14 mouse cellular contexts compared by ENCODE assay signal in genomic region chr15:101941948-101942347, GRCm38 (mm10). TPM values are rescaled to one million over a fixed set of nuclear protein-coding genes. Genes with fewer than 3 reads are reported as not detected.
A peak's percentile ranks its signal among the peaks of the same experiment; 100 is the strongest.
DNase-seq lines count a peak whose midpoint lies in the region; ATAC-seq lines count a peak whose summit lies in the region.
"Had no signal": no experiment of that assay in that cellular context is flagged by ENCODE, and none has a peak within 500 bp of the region (broad histone marks: within the 10 kb centered on the region; RNA-seq: fewer than 3 reads in every experiment).

No protein-coding gene starts in this region.

- 0 out of 2 replicates have a peak overlapping the region, but pooled peaks have one; percentile 32 for H3K27ac ChIP-seq in heart, embryonic 10.5 days
- H3K27ac ChIP-seq in heart, embryonic 12.5 days (ENCODE audit: poor library complexity, severe bottlenecking): peak overlapping the region; percentile 49; the same call in 1 of the 2 replicates
- H3K27ac ChIP-seq: forebrain, embryonic 10.5 days; layer of hippocampus, adult 2 months; neural tube, embryonic 15.5 days had no signal

- H3K4me3 ChIP-seq in heart, embryonic 10.5 days: no peak overlapping the region
- H3K4me3 ChIP-seq in heart, embryonic 12.5 days: no peak overlapping the region
- H3K4me3 ChIP-seq: forebrain, embryonic 10.5 days; layer of hippocampus, adult 2 months; neural tube, embryonic 15.5 days had no signal

- 35% methylated on average over 8 of the region's 8 CpGs for WGBS in heart, embryonic 10.5 days
- 24% methylated on average over 8 of the region's 8 CpGs for WGBS in heart, embryonic 12.5 days

- peaks cover 42% of the 10 kb centered on the region for H3K4me1 ChIP-seq in heart, embryonic 10.5 days
- H3K4me1 ChIP-seq in heart, embryonic 12.5 days (replicated peaks): peaks cover 47% of the 10 kb centered on the region
- H3K4me1 ChIP-seq: neural tube, embryonic 15.5 days had no signal

- peak; percentile 79 for DNase-seq in heart, embryonic 10.5 days (ENCODE audit: low spot score)
- DNase-seq in heart, adult 11 months: no peak
- peak; percentile 7 for DNase-seq in right cerebral cortex, adult 18-20 months
- no peak for DNase-seq in right cerebral cortex, postnatal 14 days
- peak; percentile 24 for DNase-seq in urinary bladder, postnatal 25 days (ENCODE audit: low spot score)
- no peak for DNase-seq in thymus, postnatal 36 days
- no peak for DNase-seq in retina, embryonic 14.5 days (ENCODE audit: low spot score)
- DNase-seq: cerebellum, postnatal 36 days; gastrocnemius, postnatal 36 days had no signal

- peak; percentile 73 for ATAC-seq in heart, embryonic 12.5 days (ENCODE audit: insufficient number of reproducible peaks, low FRiP score)

- no peak overlapping the region for H3K9ac ChIP-seq in heart, embryonic 12.5 days
- H3K9ac ChIP-seq: neural tube, embryonic 15.5 days had no signal

- H3K4me2 ChIP-seq in heart, embryonic 12.5 days: 0 out of 2 replicates have a peak overlapping the region, but pooled peaks have one; percentile 6
- H3K4me2 ChIP-seq: neural tube, embryonic 15.5 days had no signal

- no peaks in the 10 kb centered on the region for H3K9me3 ChIP-seq in heart, embryonic 10.5 days
- no peaks in the 10 kb centered on the region for H3K9me3 ChIP-seq in heart, embryonic 12.5 days (replicated peaks)
- H3K9me3 ChIP-seq: forebrain, embryonic 10.5 days; neural tube, embryonic 15.5 days had no signal

- H3K36me3 ChIP-seq in heart, embryonic 10.5 days: no peaks in the 10 kb centered on the region
- H3K36me3 ChIP-seq in heart, embryonic 12.5 days: no peaks in the 10 kb centered on the region
- H3K36me3 ChIP-seq: forebrain, embryonic 10.5 days; neural tube, embryonic 15.5 days had no signal

- H3K27me3 ChIP-seq in heart, embryonic 10.5 days (ENCODE audit: insufficient read depth, poor library complexity, severe bottlenecking): peaks cover 27% of the 10 kb centered on the region
- H3K27me3 ChIP-seq in heart, embryonic 12.5 days (replicated peaks): peaks cover 4% of the 10 kb centered on the region; the same call in 1 of the 2 replicates
- H3K27me3 ChIP-seq: neural tube, embryonic 15.5 days had no signal

RNA-seq across cellular contexts. Expression of gene Krt79, which starts 1.8 kb away (rescaled TPM):
- 1.8 TPM in 2 replicates for polyA plus RNA-seq in heart, embryonic 10.5 days (2016; fragmentation: Nextera tagmentation; extraction: Ambion mirVana)
- 1.2 and 1.6 TPM in 2 replicates for polyA plus RNA-seq in heart, embryonic 12.5 days (2016; fragmentation: Nextera tagmentation; extraction: Ambion mirVana)

RNA-seq across cellular contexts. Expression of gene Krt78, which starts 12.1 kb away (rescaled TPM):
- not detected in 2 replicates for polyA plus RNA-seq in heart, embryonic 10.5 days (2016; fragmentation: Nextera tagmentation; extraction: Ambion mirVana)
- polyA plus RNA-seq in heart, embryonic 12.5 days (2016; fragmentation: Nextera tagmentation; extraction: Ambion mirVana): not detected in 2 replicates
- polyA plus RNA-seq: forebrain, embryonic 10.5 days; liver, adult 2 months had no signal

RNA-seq across cellular contexts. Expression of gene Krt4, which starts 17.4 kb away (rescaled TPM):
- polyA plus RNA-seq in heart, embryonic 10.5 days (2016; fragmentation: Nextera tagmentation; extraction: Ambion mirVana): 0.09 TPM in 1 of 2 replicates, not detected in the other
- not detected in 2 replicates for polyA plus RNA-seq in heart, embryonic 12.5 days (2016; fragmentation: Nextera tagmentation; extraction: Ambion mirVana)
- polyA plus RNA-seq: forebrain, embryonic 10.5 days had no signal

RNA-seq across cellular contexts. Expression of gene Krt76, which starts 49.2 kb away (rescaled TPM):
- not detected in 2 replicates for polyA plus RNA-seq in heart, embryonic 10.5 days (2016; fragmentation: Nextera tagmentation; extraction: Ambion mirVana)
- polyA plus RNA-seq in heart, embryonic 12.5 days (2016; fragmentation: Nextera tagmentation; extraction: Ambion mirVana): not detected in 2 replicates
- polyA plus RNA-seq: forebrain, embryonic 10.5 days; liver, adult 2 months; neural tube, embryonic 15.5 days had no signal

Comparison
In these comparisons a context has a peak if more than half of its experiments do, and no peak if none do; other contexts are left out.
1. DNase-seq: peak in heart, embryonic 10.5 days (single experiment), right cerebral cortex, adult 18-20 months (single experiment) and urinary bladder, postnatal 25 days (single experiment); none in heart, adult 11 months (single experiment), right cerebral cortex, postnatal 14 days (single experiment), thymus, postnatal 36 days (0 of 2) and retina, embryonic 14.5 days (single experiment).